Mouse (Mus musculus): ENCODE measurements around the gene Hydin.

Gene Hydin

GRCm38 (mm10) chr8:110444276-110444675 lies 177.5 kb downstream of the Hydin start:
- no peak for DNase-seq (ENCODE audit: extremely low spot score)

- no peak for DNase-seq (ENCODE audit: extremely low spot score)
These were observed 183.7 kb downstream of the Hydin start for GRCm38 (mm10) chr8:110450463-110450862.

GRCm38 (mm10) chr8:110454466-110454865 lies 187.7 kb downstream of the Hydin start:
- DNase-seq (ENCODE audit: extremely low spot score) = no peak

GRCm38 (mm10) chr8:110457424-110457823 lies 190.6 kb downstream of the Hydin start:
- no peak for DNase-seq (ENCODE audit: extremely low spot score)

GRCm38 (mm10) chr8:110462627-110463208 lies 195.9 kb downstream of the Hydin start:
- no peak for DNase-seq (ENCODE audit: extremely low spot score)

GRCm38 (mm10) chr8:110463773-110464460 lies 197.1 kb downstream of the Hydin start:
- DNase-seq (ENCODE audit: extremely low spot score) = no peak

- no peak for DNase-seq (ENCODE audit: extremely low spot score)
These were observed 198.8 kb downstream of the Hydin start for GRCm38 (mm10) chr8:110465606-110466005.

GRCm38 (mm10) chr8:110477256-110477655 lies 210.5 kb downstream of the Hydin start:
- no peak for DNase-seq (ENCODE audit: extremely low spot score)

- peak; percentile 27 for DNase-seq (ENCODE audit: extremely low spot score)
These were observed 211.8 kb downstream of the Hydin start for GRCm38 (mm10) chr8:110478576-110478975.

- no peak for DNase-seq (ENCODE audit: extremely low spot score)
These were observed 212.6 kb downstream of the Hydin start for GRCm38 (mm10) chr8:110479401-110479800.

- DNase-seq (ENCODE audit: extremely low spot score) = peak; percentile 38
These were observed 215.5 kb downstream of the Hydin start for GRCm38 (mm10) chr8:110482275-110482674.

GRCm38 (mm10) chr8:110485234-110485633 lies 218.5 kb downstream of the Hydin start:
- DNase-seq (ENCODE audit: extremely low spot score) = no peak

- no peak for DNase-seq (ENCODE audit: extremely low spot score)
These were observed 219.2 kb downstream of the Hydin start for GRCm38 (mm10) chr8:110486020-110486419.

GRCm38 (mm10) chr8:110487644-110488043 lies 220.9 kb downstream of the Hydin start:
- DNase-seq (ENCODE audit: extremely low spot score) = no peak

- peak; percentile 17 for DNase-seq (ENCODE audit: extremely low spot score)
These were observed 222.6 kb downstream of the Hydin start for GRCm38 (mm10) chr8:110489344-110489743.

GRCm38 (mm10) chr8:110491118-110491517 lies 224.3 kb downstream of the Hydin start:
- no peak for DNase-seq (ENCODE audit: extremely low spot score)

GRCm38 (mm10) chr8:110496286-110496685 lies 229.5 kb downstream of the Hydin start:
- DNase-seq (ENCODE audit: extremely low spot score) = no peak

- DNase-seq (ENCODE audit: extremely low spot score) = peak; percentile 61
These were observed 233.5 kb downstream of the Hydin start for GRCm38 (mm10) chr8:110500253-110500652.

GRCm38 (mm10) chr8:110500661-110501060 lies 233.9 kb downstream of the Hydin start:
- no peak for DNase-seq (ENCODE audit: extremely low spot score)

GRCm38 (mm10) chr8:110501330-110501729 lies 234.6 kb downstream of the Hydin start:
- no peak for DNase-seq (ENCODE audit: extremely low spot score)

- no peak for DNase-seq (ENCODE audit: extremely low spot score)
These were observed 236.1 kb downstream of the Hydin start for GRCm38 (mm10) chr8:110502880-110503279.

- DNase-seq (ENCODE audit: extremely low spot score) = no peak
These were observed 242.0 kb downstream of the Hydin start for GRCm38 (mm10) chr8:110508766-110509165.

GRCm38 (mm10) chr8:110519790-110520189 lies 253.0 kb downstream of the Hydin start:
- DNase-seq (ENCODE audit: extremely low spot score) = no peak

- no peak for DNase-seq (ENCODE audit: extremely low spot score)
These were observed 255.1 kb downstream of the Hydin start for GRCm38 (mm10) chr8:110521851-110522250.

Measured in embryo, embryonic 9.5 days (tissue).